Mouse (Mus musculus): ENCODE data around the gene Fryl. TPM values are rescaled to one million over a fixed set of nuclear protein-coding genes. Genes with fewer than 3 reads are reported as not detected.

The Fryl gene
- polyA plus RNA-seq, 1 experiment, result 30.4 TPM

DNA sequence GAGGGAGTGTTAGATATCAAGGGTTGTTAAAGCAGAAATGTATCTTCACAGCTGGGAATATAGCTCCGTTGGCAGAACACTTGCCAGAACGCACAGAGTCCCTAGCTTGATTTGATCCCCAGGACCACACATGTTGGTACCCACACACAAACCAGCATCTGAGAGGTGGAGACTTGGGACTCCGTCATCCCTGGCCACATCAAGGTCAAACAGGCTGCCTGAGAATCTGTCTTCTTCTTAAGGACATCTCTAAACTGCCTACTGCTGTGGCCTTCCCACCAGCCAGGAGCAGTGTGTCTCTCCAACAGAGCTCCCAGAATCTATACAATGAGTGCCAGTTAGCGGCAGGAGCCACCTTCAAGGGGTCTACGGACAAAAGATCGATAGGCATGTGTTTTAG, 47.8 kb downstream of the Fryl start:
- H3K4me1 ChIP-seq (ENCODE audit: control insufficient read depth), result peaks cover 26% of the 10 kb centered on the region
- no peaks in the 10 kb centered on the region for H3K27me3 ChIP-seq (ENCODE audit: control insufficient read depth)
- H3K36me3 ChIP-seq (ENCODE audit: control insufficient read depth), result peaks cover 41% of the 10 kb centered on the region
- TF ChIP-seq TAL1 (IDR thresholded peaks at IDR 0.05; ENCODE audit: low read length), result no peak
- TF ChIP-seq GATA1 (IDR thresholded peaks at IDR 0.05; ENCODE audit: low read length), result no peak
- no peak overlapping the region for H3K4me3 ChIP-seq (replicated peaks)
- no peaks in the 10 kb centered on the region for H3K9me3 ChIP-seq (ENCODE audit: control insufficient read depth, low read length)

DNA sequence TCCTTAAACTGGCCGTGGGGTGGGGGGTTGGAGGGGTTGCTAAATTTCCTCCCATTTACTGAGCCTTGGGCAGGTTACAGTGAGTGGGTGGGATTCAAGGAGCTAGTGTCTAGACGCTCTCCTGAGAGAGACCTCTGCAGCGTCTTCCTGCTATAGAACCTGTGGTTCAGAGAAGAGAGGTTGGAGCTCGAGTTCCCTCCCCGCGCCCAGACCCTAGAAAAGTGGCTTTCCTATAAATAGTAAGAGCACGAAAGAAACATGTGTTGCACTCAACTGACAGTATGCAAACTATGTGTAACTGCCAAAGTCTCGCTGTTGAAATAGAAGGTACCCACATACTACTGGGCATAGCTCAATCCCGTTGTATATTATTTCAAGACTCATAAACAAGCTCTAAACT, 49.7 kb downstream of the Fryl start:
- no peaks in the 10 kb centered on the region for H3K27me3 ChIP-seq (ENCODE audit: control insufficient read depth)
- H3K9me3 ChIP-seq (ENCODE audit: control insufficient read depth, low read length), result no peaks in the 10 kb centered on the region
- no peak overlapping the region for H3K4me3 ChIP-seq (replicated peaks)
- no peak for TF ChIP-seq TAL1 (IDR thresholded peaks at IDR 0.05; ENCODE audit: low read length)
- TF ChIP-seq GATA1 (IDR thresholded peaks at IDR 0.05; ENCODE audit: low read length), result no peak
- H3K4me1 ChIP-seq (ENCODE audit: control insufficient read depth), result peaks cover 30% of the 10 kb centered on the region
- peaks cover 27% of the 10 kb centered on the region for H3K36me3 ChIP-seq (ENCODE audit: control insufficient read depth)

DNA sequence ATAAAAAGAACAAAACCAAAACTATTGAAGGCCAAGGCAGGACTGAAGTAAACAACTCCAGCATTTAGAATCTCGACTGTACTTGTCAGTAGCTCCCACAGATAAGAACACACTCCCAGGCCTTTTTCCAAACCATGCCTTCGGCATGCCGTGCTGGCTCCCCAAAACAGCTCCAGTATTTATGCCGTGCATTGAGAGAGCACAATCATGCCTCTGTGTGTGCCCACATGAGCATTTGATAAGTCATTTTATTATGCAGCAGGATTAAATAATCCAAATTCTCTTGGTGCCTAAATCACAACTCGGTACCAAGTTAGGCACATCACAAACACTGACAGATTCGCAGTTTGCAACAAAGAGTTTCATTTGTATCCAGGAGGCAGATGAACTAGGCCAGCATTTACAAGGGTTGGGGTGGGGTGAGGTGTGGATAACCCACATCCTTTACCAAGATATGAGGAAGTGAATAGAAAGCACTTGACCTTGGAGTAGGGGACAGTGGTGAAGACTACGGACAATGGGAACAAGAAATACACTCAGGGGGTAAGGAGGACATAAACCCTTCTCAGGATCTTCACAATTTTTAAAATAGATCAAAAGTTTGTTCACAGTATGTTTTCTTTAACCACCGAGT, 50.3 kb downstream of the Fryl start:
- H3K36me3 ChIP-seq (ENCODE audit: control insufficient read depth), result peaks cover 27% of the 10 kb centered on the region
- peaks cover 33% of the 10 kb centered on the region for H3K4me1 ChIP-seq (ENCODE audit: control insufficient read depth)
- no peaks in the 10 kb centered on the region for H3K9me3 ChIP-seq (ENCODE audit: control insufficient read depth, low read length)
- TF ChIP-seq GATA1 (IDR thresholded peaks at IDR 0.05; ENCODE audit: low read length) (no peak), TAL1 (IDR thresholded peaks at IDR 0.05; ENCODE audit: low read length) (no peak)
- no peaks in the 10 kb centered on the region for H3K27me3 ChIP-seq (ENCODE audit: control insufficient read depth)
- no peak overlapping the region for H3K4me3 ChIP-seq (replicated peaks)

DNA sequence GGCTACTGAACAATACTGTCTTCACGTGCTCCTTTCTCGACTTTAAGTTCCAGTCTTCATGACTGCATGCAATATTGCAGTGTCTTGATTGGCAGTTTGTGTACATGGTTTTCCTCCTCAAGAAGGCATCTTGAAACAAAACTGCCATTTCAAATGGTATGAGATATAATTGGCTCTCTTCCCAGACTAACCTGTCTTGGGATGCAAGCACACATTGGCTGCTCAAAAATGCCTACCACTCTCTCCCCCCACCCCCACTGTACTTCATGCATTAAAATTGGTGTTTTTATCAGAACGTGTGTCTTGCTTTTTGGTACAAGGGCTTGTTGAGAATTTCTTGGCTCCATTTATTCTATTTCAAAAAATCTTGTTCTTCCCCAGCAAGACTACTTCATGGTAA, 51.4 kb downstream of the Fryl start:
- Histone ChIP-seq H3K27me3 (ENCODE audit: control insufficient read depth) (no peaks in the 10 kb centered on the region), H3K4me3 (replicated peaks) (no peak overlapping the region), H3K9me3 (ENCODE audit: control insufficient read depth, low read length) (no peaks in the 10 kb centered on the region), H3K4me1 (ENCODE audit: control insufficient read depth) (peaks cover 34% of the 10 kb centered on the region), H3K36me3 (ENCODE audit: control insufficient read depth) (peaks cover 17% of the 10 kb centered on the region)
- TF ChIP-seq GATA1 (IDR thresholded peaks at IDR 0.05; ENCODE audit: low read length) (no peak), TAL1 (IDR thresholded peaks at IDR 0.05; ENCODE audit: low read length) (no peak)

DNA sequence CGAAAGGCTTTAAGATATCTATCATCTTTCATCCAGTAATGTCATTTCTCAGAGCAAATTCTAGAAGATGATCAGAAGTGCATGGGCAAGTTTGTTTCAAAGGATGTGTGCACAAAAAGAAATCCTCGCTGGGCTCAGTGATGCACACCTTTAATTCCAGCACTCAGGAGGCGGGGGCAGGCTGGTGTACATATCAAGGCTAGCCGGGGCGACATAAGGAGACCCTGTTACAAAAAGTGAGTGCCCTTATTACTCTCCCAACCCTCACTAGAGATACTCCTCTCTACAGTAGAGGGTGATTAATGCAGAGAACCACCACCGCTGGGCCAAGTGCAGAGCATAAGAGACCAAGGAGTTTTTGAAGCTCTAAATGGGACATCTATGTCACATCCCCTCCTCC, 53.9 kb downstream of the Fryl start:
- no peak for TF ChIP-seq GATA1 (IDR thresholded peaks at IDR 0.05; ENCODE audit: low read length)
- TF ChIP-seq TAL1 (IDR thresholded peaks at IDR 0.05; ENCODE audit: low read length), result no peak
- Histone ChIP-seq H3K36me3 (ENCODE audit: control insufficient read depth) (peaks cover 10% of the 10 kb centered on the region), H3K4me1 (ENCODE audit: control insufficient read depth) (peaks cover 24% of the 10 kb centered on the region), H3K27me3 (ENCODE audit: control insufficient read depth) (no peaks in the 10 kb centered on the region), H3K4me3 (replicated peaks) (no peak overlapping the region), H3K9me3 (ENCODE audit: control insufficient read depth, low read length) (peaks cover 4% of the 10 kb centered on the region)

DNA sequence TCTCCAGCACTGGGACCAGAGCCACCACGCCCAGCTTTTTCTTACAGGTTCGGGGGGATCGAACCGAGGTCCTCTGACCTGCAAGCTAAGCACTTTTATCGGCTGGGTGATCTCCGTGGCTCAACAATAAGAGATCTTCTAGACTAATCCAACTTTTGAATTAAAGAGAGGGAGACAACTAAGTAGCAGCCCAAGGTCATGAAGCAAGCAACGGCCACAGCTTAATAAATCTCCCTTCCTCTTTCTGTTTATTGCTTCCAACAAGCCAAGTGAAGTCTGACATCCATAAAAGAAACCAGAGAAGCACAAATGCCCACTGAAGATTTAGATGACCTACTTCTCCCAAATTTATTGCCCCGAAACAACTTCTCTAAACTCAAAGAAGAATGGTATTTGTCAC, 54.3 kb downstream of the Fryl start:
- no peaks in the 10 kb centered on the region for H3K27me3 ChIP-seq (ENCODE audit: control insufficient read depth)
- peaks cover 10% of the 10 kb centered on the region for H3K36me3 ChIP-seq (ENCODE audit: control insufficient read depth)
- no peak overlapping the region for H3K4me3 ChIP-seq (replicated peaks)
- TF ChIP-seq TAL1 (IDR thresholded peaks at IDR 0.05; ENCODE audit: low read length) (no peak), GATA1 (IDR thresholded peaks at IDR 0.05; ENCODE audit: low read length) (no peak)
- H3K9me3 ChIP-seq (ENCODE audit: control insufficient read depth, low read length), result peaks cover 4% of the 10 kb centered on the region
- H3K4me1 ChIP-seq (ENCODE audit: control insufficient read depth), result peaks cover 26% of the 10 kb centered on the region

DNA sequence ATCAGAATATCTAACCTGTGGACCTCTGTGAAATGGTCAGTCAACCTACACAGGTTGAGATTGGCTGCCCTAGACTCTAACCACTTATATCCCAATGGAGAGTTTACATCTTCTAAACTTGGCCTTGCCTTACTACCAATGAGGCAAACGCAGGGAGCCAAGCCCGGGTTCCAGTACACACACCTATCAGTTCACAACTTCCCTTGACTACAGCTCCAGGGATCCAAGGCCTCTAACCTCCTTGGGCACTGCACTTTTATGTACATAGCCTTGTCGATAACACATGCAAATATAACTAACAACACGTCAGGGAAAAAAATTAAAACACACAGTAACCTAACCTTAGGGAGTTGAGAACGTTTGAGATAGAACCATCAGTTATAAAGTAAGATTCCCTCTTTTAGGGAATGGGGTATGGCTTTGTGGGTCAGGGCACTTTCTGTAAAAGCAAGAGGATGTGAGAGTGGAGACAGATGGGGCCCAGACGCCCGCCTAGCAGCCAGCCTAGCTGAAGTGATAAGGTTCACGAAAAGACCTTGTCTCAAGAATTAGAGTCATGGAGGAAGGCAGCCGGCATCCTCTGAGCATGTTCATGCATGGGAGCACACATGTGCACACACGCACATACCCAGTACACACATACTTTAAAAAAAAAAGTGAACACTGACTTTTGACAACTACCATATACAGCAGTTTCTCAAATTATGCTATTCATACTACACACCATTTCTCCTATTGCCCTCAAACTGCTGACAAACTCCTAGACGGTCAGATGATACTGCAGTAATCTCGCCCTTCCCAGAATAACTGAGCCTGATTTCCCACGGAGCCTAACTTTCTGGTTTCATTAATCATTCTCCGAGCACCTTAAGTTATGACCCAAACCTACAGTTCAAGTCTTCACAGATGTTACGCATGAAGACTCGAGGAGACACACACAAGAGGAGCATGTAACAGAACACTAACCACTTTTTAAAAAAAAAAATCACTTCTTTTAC, 55.7 kb downstream of the Fryl start:
- Histone ChIP-seq H3K36me3 (ENCODE audit: control insufficient read depth) (peaks cover 10% of the 10 kb centered on the region), H3K4me1 (ENCODE audit: control insufficient read depth) (peaks cover 32% of the 10 kb centered on the region), H3K9me3 (ENCODE audit: control insufficient read depth, low read length) (peaks cover 4% of the 10 kb centered on the region), H3K4me3 (replicated peaks) (no peak overlapping the region), H3K27me3 (ENCODE audit: control insufficient read depth) (no peaks in the 10 kb centered on the region)
- TF ChIP-seq TAL1 (IDR thresholded peaks at IDR 0.05; ENCODE audit: low read length) (no peak), GATA1 (IDR thresholded peaks at IDR 0.05; ENCODE audit: low read length) (no peak)

DNA sequence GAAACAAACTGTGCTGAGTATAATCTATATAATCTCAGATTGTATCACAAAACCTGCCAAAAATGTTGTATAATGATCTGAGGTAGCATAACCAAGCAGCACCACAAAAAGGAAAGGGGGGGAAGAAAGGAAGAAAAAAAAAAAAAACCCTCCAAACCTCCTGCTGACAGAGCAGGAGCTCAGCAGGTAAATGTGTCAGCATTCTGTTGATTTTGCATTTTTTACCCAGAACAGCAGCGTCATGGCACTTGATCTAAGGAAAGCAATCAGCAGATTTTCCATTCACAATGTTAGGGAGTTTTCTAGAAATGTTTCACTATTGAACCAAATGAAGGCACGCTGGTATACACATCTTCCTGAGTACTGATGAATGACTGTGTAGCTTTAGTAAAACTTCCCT, 56.8 kb downstream of the Fryl start:
- H3K9me3 ChIP-seq (ENCODE audit: control insufficient read depth, low read length), result peaks cover 4% of the 10 kb centered on the region
- H3K4me1 ChIP-seq (ENCODE audit: control insufficient read depth), result peaks cover 43% of the 10 kb centered on the region
- peaks cover 11% of the 10 kb centered on the region for H3K36me3 ChIP-seq (ENCODE audit: control insufficient read depth)
- no peak overlapping the region for H3K4me3 ChIP-seq (replicated peaks)
- no peaks in the 10 kb centered on the region for H3K27me3 ChIP-seq (ENCODE audit: control insufficient read depth)
- TF ChIP-seq TAL1 (IDR thresholded peaks at IDR 0.05; ENCODE audit: low read length) (no peak), GATA1 (IDR thresholded peaks at IDR 0.05; ENCODE audit: low read length) (no peak)

DNA sequence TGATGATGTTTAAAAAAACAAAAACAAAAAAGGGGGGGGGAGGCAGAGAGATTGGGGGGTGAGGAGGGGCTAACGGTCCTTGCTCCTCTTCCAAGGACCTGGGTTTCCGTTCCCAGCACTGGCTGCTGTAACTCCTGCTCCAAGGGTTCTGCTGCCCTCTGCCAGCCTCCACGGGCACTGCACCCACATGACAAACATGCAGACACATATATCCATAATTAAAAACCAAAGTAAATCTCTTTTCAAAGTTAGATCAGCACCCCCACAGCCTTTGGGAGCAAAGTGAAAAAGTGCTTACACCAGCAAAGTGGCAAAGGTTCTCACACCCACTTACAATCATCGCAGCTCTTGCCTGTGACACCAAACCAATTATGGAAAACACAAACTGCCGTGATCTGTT, 57.7 kb downstream of the Fryl start:
- H3K9me3 ChIP-seq (ENCODE audit: control insufficient read depth, low read length), result peaks cover 4% of the 10 kb centered on the region
- peaks cover 52% of the 10 kb centered on the region for H3K4me1 ChIP-seq (ENCODE audit: control insufficient read depth)
- TF ChIP-seq TAL1 (IDR thresholded peaks at IDR 0.05; ENCODE audit: low read length) (no peak), GATA1 (IDR thresholded peaks at IDR 0.05; ENCODE audit: low read length) (no peak)
- H3K4me3 ChIP-seq (replicated peaks), result no peak overlapping the region
- H3K36me3 ChIP-seq (ENCODE audit: control insufficient read depth), result peaks cover 7% of the 10 kb centered on the region
- H3K27me3 ChIP-seq (ENCODE audit: control insufficient read depth), result no peaks in the 10 kb centered on the region

All from erythroblast, embryonic 14.5 days (primary cell).